Mouse (Mus musculus) natural killer cell, adult 2 months (primary cell): ENCODE data around the gene Nusap1.
"Not testable (repeated sequence)": the region's sequence is repeated elsewhere in the genome, so short reads cannot be mapped to it uniquely, and the experiment has no call there.

Experiments used
- DNase-seq, 2 experiments: peaks; one replicate each; pipeline ENCODE4 v3.0.0; 2022; ENCODE audit warnings: low spot score in 2 of 2

Gene Nusap1

GRCm38 (mm10) chr2:119618199-119618982, at the start of gene Nusap1, which contains the start of gene Oip5:
TSS of gene Nusap1 (plus strand) at chr2:119618298.
TSS of gene Oip5 (minus strand) at chr2:119618469.
- DNase-seq: peak; percentile 90 to 93

- no peak for DNase-seq
These were observed 45.6 kb upstream of the Nusap1 start for GRCm38 (mm10) chr2:119572471-119572870.

GRCm38 (mm10) chr2:119581571-119581970, 36.5 kb upstream of the Nusap1 start:
- no peak for DNase-seq

GRCm38 (mm10) chr2:119583439-119583838, 34.7 kb upstream of the Nusap1 start:
- no peak for DNase-seq

- DNase-seq: no peak
These were observed 33.8 kb upstream of the Nusap1 start for GRCm38 (mm10) chr2:119584282-119584681.

GRCm38 (mm10) chr2:119587383-119587782, 30.7 kb upstream of the Nusap1 start:
- DNase-seq: peak; percentile 50 to 73

- DNase-seq: peak in 1 of 2 experiments; percentile 8
These were observed 26.9 kb upstream of the Nusap1 start for GRCm38 (mm10) chr2:119591247-119591646.

GRCm38 (mm10) chr2:119593765-119594112, 24.4 kb upstream of the Nusap1 start:
- DNase-seq: no peak

GRCm38 (mm10) chr2:119594113-119594981, 23.8 kb upstream of the Nusap1 start:
- DNase-seq: peak; percentile 94

- no peak for DNase-seq
These were observed 22.8 kb upstream of the Nusap1 start for GRCm38 (mm10) chr2:119595308-119595707.

GRCm38 (mm10) chr2:119596781-119597330, 21.2 kb upstream of the Nusap1 start:
- peak; percentile 10 to 21 for DNase-seq

- no peak for DNase-seq
These were observed 17.1 kb upstream of the Nusap1 start for GRCm38 (mm10) chr2:119601027-119601426.

GRCm38 (mm10) chr2:119601575-119601974, 16.5 kb upstream of the Nusap1 start:
- DNase-seq: not testable (repeated sequence)

GRCm38 (mm10) chr2:119602488-119602887, 15.6 kb upstream of the Nusap1 start:
- DNase-seq: no peak

GRCm38 (mm10) chr2:119603909-119604308, 14.2 kb upstream of the Nusap1 start:
- DNase-seq: no peak

- DNase-seq: no peak
These were observed 12.6 kb upstream of the Nusap1 start for GRCm38 (mm10) chr2:119605361-119605973.

GRCm38 (mm10) chr2:119607023-119607422, 11.1 kb upstream of the Nusap1 start:
- no peak for DNase-seq

GRCm38 (mm10) chr2:119617841-119618198, 278 bp upstream of the Nusap1 start:
- no peak for DNase-seq

GRCm38 (mm10) chr2:119619002-119619401, 904 bp downstream of the Nusap1 start:
- not testable (repeated sequence) for DNase-seq

- DNase-seq: no peak
These were observed 3.2 kb downstream of the Nusap1 start for GRCm38 (mm10) chr2:119621302-119621701.

GRCm38 (mm10) chr2:119636781-119637180, 18.7 kb downstream of the Nusap1 start:
- DNase-seq: peak in 1 of 2 experiments; percentile 36
